Mouse (Mus musculus): ENCODE data around the gene Prss44. TPM values are rescaled to one million over a fixed set of nuclear protein-coding genes. Genes with fewer than 3 reads are reported as not detected.
A peak's percentile ranks its signal among the peaks of the same experiment; 100 is the strongest.

The Prss44 gene
- polyA plus RNA-seq, 1 experiment from 2014 or later: not detected

DNA sequence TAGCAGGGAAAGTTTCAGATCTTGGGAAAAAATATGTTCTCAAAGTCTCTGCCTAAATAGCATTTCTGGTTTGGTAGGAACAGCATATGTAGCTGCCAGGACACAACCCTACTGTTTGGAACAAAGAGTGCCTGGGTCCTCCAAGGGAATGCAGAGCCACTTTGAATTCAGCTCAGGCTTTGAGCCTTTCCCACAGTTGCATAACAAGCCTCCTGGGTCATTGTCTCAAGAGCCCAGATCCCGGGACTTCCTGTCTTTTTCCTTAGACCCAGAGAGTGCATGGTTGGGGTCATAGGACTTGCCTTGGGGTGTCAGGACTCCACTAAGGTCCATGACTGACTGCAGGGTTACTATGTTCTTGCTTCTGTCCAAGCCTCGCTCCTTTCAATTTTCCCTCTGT is 22.3 kb downstream of the Prss44 start:
- H3K27ac ChIP-seq: no peak overlapping the region
- WGBS: 64% methylated on average over 2 of the region's 2 CpGs
- DNase-seq (ENCODE audit: low spot score): no peak
- H3K27me3 ChIP-seq (ENCODE audit: insufficient read depth, poor library complexity, severe bottlenecking): peaks cover 22% of the 10 kb centered on the region; the same call in 1 of the 2 replicates
- no peaks in the 10 kb centered on the region for H3K36me3 ChIP-seq
- H3K4me3 ChIP-seq: no peak overlapping the region
- 0 out of 2 replicates have a peak, but pooled peaks cover 7% of the 10 kb centered on the region for H3K4me1 ChIP-seq
- no peaks in the 10 kb centered on the region for H3K9me3 ChIP-seq

GRCm38 (mm10) chr9:110840905-110841304 is 27.1 kb downstream of the Prss44 start:
- WGBS: 76% methylated on average over 6 of the region's 6 CpGs
- H3K36me3 ChIP-seq: no peaks in the 10 kb centered on the region
- DNase-seq (ENCODE audit: low spot score): no peak
- H3K4me3 ChIP-seq: no peak overlapping the region
- H3K9me3 ChIP-seq: no peaks in the 10 kb centered on the region
- 0 out of 2 replicates have a peak, but pooled peaks cover 9% of the 10 kb centered on the region for H3K27me3 ChIP-seq (ENCODE audit: insufficient read depth, poor library complexity, severe bottlenecking)
- no peak overlapping the region for H3K27ac ChIP-seq
- 0 out of 2 replicates have a peak, but pooled peaks cover 3% of the 10 kb centered on the region for H3K4me1 ChIP-seq

GRCm38 (mm10) chr9:110841438-110841837 is 27.6 kb downstream of the Prss44 start:
- WGBS: 84% methylated on average over 2 of the region's 2 CpGs
- Histone ChIP-seq H3K36me3 (no peaks in the 10 kb centered on the region), H3K27me3 (ENCODE audit: insufficient read depth, poor library complexity, severe bottlenecking) (0 out of 2 replicates have a peak, but pooled peaks cover 7% of the 10 kb centered on the region), H3K4me3 (no peak overlapping the region), H3K27ac (no peak overlapping the region), H3K9me3 (no peaks in the 10 kb centered on the region), H3K4me1 (0 out of 2 replicates have a peak, but pooled peaks cover 3% of the 10 kb centered on the region)
- no peak for DNase-seq (ENCODE audit: low spot score)

DNA sequence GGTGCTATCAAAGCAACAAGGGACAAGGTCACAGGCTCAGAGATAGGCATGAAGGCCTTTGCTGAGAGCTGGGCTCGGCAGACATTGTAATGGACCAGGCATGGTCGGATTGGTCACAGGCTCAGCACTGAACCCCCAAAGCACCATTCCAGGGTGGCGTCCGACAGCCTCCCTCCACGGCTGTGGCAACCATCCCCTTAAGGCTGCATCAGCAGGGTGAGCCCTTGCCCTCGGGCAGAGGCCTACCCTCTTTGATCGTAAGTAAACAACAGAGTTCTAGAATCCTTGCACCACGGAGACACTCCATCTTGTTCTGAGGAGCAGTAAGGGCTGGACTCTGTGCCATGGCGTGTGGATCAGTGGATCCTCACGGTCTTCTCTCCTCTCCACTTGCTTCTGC is 30.4 kb downstream of the Prss44 start, which contains the start of gene Prss46:
TSS of gene Prss46 (plus strand) at position 301 of the 400 bp plus-strand sequence.
- no peaks in the 10 kb centered on the region for H3K36me3 ChIP-seq
- 78% methylated on average over 10 of the region's 10 CpGs for WGBS
- H3K27me3 ChIP-seq (ENCODE audit: insufficient read depth, poor library complexity, severe bottlenecking): 0 out of 2 replicates have a peak, but pooled peaks cover 6% of the 10 kb centered on the region
- DNase-seq (ENCODE audit: low spot score): no peak
- H3K27ac ChIP-seq: no peak within 1 kb of the TSS
- H3K4me1 ChIP-seq: 0 out of 2 replicates have a peak, but pooled peaks cover 3% of the 10 kb centered on the region
- no peaks in the 10 kb centered on the region for H3K9me3 ChIP-seq
- H3K4me3 ChIP-seq: no peak within 1 kb of the TSS

- 78% methylated on average over 7 of the region's 7 CpGs for WGBS
- H3K36me3 ChIP-seq: no peaks in the 10 kb centered on the region
- no peaks in the 10 kb centered on the region for H3K9me3 ChIP-seq
- no peak overlapping the region for H3K27ac ChIP-seq
- no peaks in the 10 kb centered on the region for H3K27me3 ChIP-seq (ENCODE audit: insufficient read depth, poor library complexity, severe bottlenecking)
- H3K4me1 ChIP-seq: no peaks in the 10 kb centered on the region
- H3K4me3 ChIP-seq: no peak overlapping the region
- no peak for DNase-seq (ENCODE audit: low spot score)
Observed at GRCm38 (mm10) chr9:110849162-110849561, 35.4 kb downstream of the Prss44 start.

DNA sequence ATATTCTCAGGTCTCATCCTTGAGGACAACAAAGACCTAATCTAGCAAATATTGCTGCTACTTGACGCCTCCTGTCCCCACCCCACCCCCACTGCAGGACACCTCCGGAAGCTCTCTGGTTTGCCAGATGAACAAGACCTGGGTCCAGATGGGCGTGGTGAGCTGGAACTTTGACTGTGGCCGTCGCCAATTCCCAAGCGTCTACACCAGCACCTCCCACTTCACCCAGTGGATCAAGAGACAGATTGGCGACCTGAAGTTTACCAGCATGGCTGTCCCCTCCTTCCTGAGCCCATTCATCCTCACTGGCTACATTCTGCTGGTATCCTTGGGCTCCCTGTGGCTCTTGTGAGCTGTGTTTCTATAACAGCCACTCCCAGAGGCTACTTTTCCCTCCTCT is 42.1 kb downstream of the Prss44 start:
- WGBS: 58% methylated on average over 7 of the region's 7 CpGs

DNA sequence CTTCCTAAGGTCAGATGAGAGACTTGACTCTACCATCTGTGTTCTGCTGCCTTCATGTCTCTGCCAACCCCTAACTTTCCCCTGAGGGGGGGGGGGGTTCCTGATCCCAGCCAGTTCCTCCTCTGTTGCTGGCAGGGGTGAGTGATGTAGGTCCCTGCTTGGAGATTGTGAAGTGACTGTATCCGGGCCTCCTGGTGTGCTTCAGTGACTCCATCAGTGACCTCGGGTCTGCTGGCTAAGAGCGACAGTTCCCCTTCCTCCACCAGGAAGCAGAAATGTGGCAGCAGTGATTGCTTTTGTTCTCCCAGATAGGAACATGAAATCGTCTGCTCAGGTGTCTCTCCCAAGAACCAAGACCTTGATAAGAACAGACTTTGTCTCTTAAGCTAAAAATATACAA is 43.1 kb downstream of the Prss44 start:
- Histone ChIP-seq H3K36me3 (no peaks in the 10 kb centered on the region), H3K4me1 (peaks cover 14% of the 10 kb centered on the region), H3K27me3 (ENCODE audit: insufficient read depth, poor library complexity, severe bottlenecking) (peaks cover 49% of the 10 kb centered on the region), H3K27ac (no peak overlapping the region), H3K4me3 (no peak overlapping the region), H3K9me3 (no peaks in the 10 kb centered on the region)
- DNase-seq (ENCODE audit: low spot score): no peak
- WGBS: 30% methylated on average over 4 of the region's 4 CpGs

More for the DNA sequence above, 42.1 kb downstream of the Prss44 start:
- no peaks in the 10 kb centered on the region for H3K9me3 ChIP-seq
- H3K4me1 ChIP-seq: peaks cover 14% of the 10 kb centered on the region
- DNase-seq (ENCODE audit: low spot score): no peak
- H3K4me3 ChIP-seq: no peak overlapping the region
- no peak overlapping the region for H3K27ac ChIP-seq
- peaks cover 45% of the 10 kb centered on the region for H3K27me3 ChIP-seq (ENCODE audit: insufficient read depth, poor library complexity, severe bottlenecking)
- H3K36me3 ChIP-seq: no peaks in the 10 kb centered on the region

GRCm38 (mm10) chr9:110857781-110858472 is 44.1 kb downstream of the Prss44 start, which contains the start of gene Prss50:
Gene Prss50, plus strand, starts transcription at chr9:110857967.
- peak within 1 kb of the TSS; percentile 7; the same call in 1 of the 2 replicates for H3K27ac ChIP-seq
- peaks cover 14% of the 10 kb centered on the region for H3K4me1 ChIP-seq
- 8% methylated on average over 50 of the region's 50 CpGs for WGBS
- peak within 1 kb of the TSS; percentile 58 for H3K4me3 ChIP-seq
- H3K36me3 ChIP-seq: no peaks in the 10 kb centered on the region
- no peak for DNase-seq (ENCODE audit: low spot score)
- H3K9me3 ChIP-seq: no peaks in the 10 kb centered on the region
- H3K27me3 ChIP-seq (ENCODE audit: insufficient read depth, poor library complexity, severe bottlenecking): peaks cover 49% of the 10 kb centered on the region

GRCm38 (mm10) chr9:110858523-110858922 is 44.7 kb downstream of the Prss44 start:
- no peaks in the 10 kb centered on the region for H3K36me3 ChIP-seq
- H3K27ac ChIP-seq: no peak overlapping the region
- 43% methylated on average over 5 of the region's 5 CpGs for WGBS
- H3K4me1 ChIP-seq: peaks cover 14% of the 10 kb centered on the region
- peak overlapping the region; percentile 58; the same call in 1 of the 2 replicates for H3K4me3 ChIP-seq
- H3K9me3 ChIP-seq: no peaks in the 10 kb centered on the region
- peaks cover 49% of the 10 kb centered on the region for H3K27me3 ChIP-seq (ENCODE audit: insufficient read depth, poor library complexity, severe bottlenecking)
- no peak for DNase-seq (ENCODE audit: low spot score)

- H3K27ac ChIP-seq: no peak overlapping the region
Observed at GRCm38 (mm10) chr9:110858967-110859596, 45.3 kb downstream of the Prss44 start.

DNA sequence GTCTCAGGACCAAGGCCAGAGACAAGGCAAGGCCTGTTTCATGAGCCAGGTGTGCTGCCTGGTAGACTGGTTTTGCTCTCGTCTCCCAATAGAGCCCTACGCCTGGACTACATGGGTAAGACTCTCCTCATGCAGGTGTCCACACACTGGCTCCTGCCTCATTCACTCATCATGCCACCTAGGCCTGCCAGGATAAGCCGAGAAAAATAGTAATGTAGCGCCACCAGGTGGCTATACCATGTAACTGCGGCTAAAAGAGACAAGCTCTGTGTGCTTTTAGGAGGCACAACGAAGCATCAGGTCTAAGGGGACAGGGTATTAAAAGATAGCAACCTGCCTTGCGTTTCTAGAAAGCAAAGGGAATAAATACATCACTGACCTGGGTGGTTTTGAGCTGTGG is 57.2 kb downstream of the Prss44 start:
- no peak for DNase-seq (ENCODE audit: low spot score)
- Histone ChIP-seq H3K4me1 (peaks cover 27% of the 10 kb centered on the region), H3K36me3 (no peaks in the 10 kb centered on the region), H3K9me3 (no peaks in the 10 kb centered on the region), H3K27me3 (ENCODE audit: insufficient read depth, poor library complexity, severe bottlenecking) (peaks cover 64% of the 10 kb centered on the region), H3K27ac (no peak overlapping the region), H3K4me3 (no peak overlapping the region)
- WGBS: 16% methylated on average over 7 of the region's 7 CpGs

More at GRCm38 (mm10) chr9:110858967-110859596, 45.3 kb downstream of the Prss44 start:
- Histone ChIP-seq H3K27me3 (ENCODE audit: insufficient read depth, poor library complexity, severe bottlenecking) (peaks cover 51% of the 10 kb centered on the region), H3K4me1 (peaks cover 14% of the 10 kb centered on the region), H3K36me3 (no peaks in the 10 kb centered on the region), H3K4me3 (no peak overlapping the region), H3K9me3 (no peaks in the 10 kb centered on the region)
- no peak for DNase-seq (ENCODE audit: low spot score)
- 81% methylated on average over 5 of the region's 5 CpGs for WGBS

Data from heart, embryonic 10.5 days (tissue).